Mouse (Mus musculus) heart, postnatal 0 days (tissue): ENCODE measurements around the gene Pdhb.
A peak's percentile ranks its signal among the peaks of the same experiment; 100 is the strongest.

Experiments used
- CTCF ChIP-seq: IDR thresholded peaks from 2 replicates; pipeline ENCODE4 v1.5.1; 2016; ENCODE audit warnings: antibody characterized with exemption, control low read depth, low read depth
- EP300 ChIP-seq: IDR thresholded peaks from 2 replicates; pipeline ENCODE4 v1.6.1; 2016; ENCODE audit warnings: antibody characterized with exemption, low read depth

DNA sequence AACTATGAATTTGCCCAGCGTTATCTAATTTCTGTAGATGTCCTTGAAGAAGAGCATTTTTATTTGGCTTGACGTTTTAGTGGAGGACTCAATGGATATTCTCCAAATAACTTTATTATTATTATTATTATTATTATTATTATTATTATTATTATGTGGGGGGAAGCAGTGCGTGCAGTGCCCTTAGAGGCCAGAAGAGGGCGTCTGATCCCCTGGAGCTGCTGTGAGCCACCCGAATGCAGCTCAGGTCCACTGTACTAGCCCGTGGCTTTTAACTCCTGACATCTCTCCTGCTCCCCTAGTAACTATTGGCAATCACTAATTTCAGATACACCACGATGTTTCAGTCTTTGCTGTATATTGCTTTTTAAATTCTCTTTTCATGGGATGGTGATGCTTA lies 47.5 kb upstream of the Pdhb start:
- TF ChIP-seq CTCF = peak; percentile 23
- TF ChIP-seq EP300 = no peak
